Mouse (Mus musculus) erythroblast, embryonic 14.5 days (primary cell): ENCODE measurements around the gene Slc22a7. TPM values are rescaled to one million over a fixed set of nuclear protein-coding genes. Genes with fewer than 3 reads are reported as not detected.

Experiments used
- H3K27me3 ChIP-seq: 2 replicates; pipeline ENCODE4 v1.6.1; 2012; ENCODE audit warnings: inconsistent platforms; ENCODE audit not compliant: control insufficient read depth
- H3K36me3 ChIP-seq: 2 replicates; pipeline ENCODE4 v1.6.1; 2012; ENCODE audit warnings: mild to moderate bottlenecking, inconsistent platforms; ENCODE audit not compliant: control insufficient read depth
- H3K4me1 ChIP-seq: 2 replicates; pipeline ENCODE4 v1.6.1; 2012; ENCODE audit warnings: inconsistent platforms; ENCODE audit not compliant: control insufficient read depth
- H3K4me3 ChIP-seq: replicated peaks from 2 replicates; pipeline ENCODE3; 2012; ENCODE audit warnings: moderate library complexity, mild to moderate bottlenecking, inconsistent platforms
- H3K9me3 ChIP-seq: 2 replicates; pipeline ENCODE4 v1.6.1; 2012; ENCODE audit warnings: low read length, inconsistent platforms, mixed read lengths; ENCODE audit not compliant: control insufficient read depth
- GATA1 ChIP-seq: IDR thresholded peaks from 2 replicates; pipeline ENCODE4 v1.6.1; 2012; ENCODE audit warnings: low read length, inconsistent platforms, mixed read lengths
- TAL1 ChIP-seq: IDR thresholded peaks from 3 replicates; pipeline ENCODE4 v1.6.1; 2012; ENCODE audit warnings: low read length, inconsistent platforms, mixed read lengths
- polyA plus RNA-seq: library from polyadenylated mRNA; stranded (reverse); fragments of >175 nt; gene quantifications from 2 replicates; pipeline ENCODE4 v1.2.3, GENCODE M21; 2012

The Slc22a7 gene
- polyA plus RNA-seq, 1 experiment: not detected

DNA sequence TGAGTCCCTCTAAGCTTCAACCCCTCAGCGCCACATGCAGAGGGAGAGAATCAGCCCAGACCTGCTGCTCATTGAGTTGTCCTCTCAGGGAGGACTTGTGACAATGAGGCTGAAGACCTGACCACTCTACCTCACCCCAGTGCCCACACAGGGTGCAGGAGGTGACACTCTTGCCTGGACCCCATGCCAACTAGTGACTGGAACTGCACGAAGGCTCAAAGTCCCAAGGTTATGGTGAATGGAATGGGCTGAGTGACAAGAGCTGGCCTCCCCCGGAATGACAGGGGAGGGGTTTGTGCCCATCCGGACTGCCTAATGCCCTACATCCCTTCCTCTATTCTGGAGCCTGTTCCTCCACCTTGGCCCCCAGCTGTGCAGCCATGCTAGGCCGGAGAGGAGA is 14.4 kb upstream of the Slc22a7 start:
- no peaks in the 10 kb centered on the region; the same call in 1 of the 2 replicates for H3K4me1 ChIP-seq
- no peak for TF ChIP-seq TAL1
- TF ChIP-seq GATA1: no peak
- H3K9me3 ChIP-seq: no peaks in the 10 kb centered on the region
- no peaks in the 10 kb centered on the region for H3K36me3 ChIP-seq
- peaks cover 51% of the 10 kb centered on the region for H3K27me3 ChIP-seq
- H3K4me3 ChIP-seq: no peak overlapping the region

DNA sequence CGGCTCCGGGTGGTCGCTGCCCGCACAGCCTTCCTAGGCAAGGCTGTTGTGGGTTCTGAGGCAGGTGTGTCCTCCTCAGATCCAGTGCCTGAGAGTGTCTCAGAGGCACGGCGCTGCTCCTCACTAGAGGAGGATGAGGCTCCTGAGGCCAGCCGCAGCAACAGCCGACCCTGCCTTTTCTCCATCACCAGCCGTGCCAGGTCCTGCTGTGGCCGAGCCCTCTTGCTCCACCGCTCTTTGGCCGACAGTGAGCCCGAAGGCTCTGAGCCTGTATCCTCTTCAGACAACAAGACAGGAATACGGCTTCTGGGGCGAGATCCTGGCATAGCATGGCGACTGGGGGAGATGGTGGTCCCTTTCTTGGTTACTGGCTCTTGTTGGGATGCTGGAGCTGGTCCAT is 8.0 kb upstream of the Slc22a7 start:
- H3K27me3 ChIP-seq: peaks cover 40% of the 10 kb centered on the region

DNA sequence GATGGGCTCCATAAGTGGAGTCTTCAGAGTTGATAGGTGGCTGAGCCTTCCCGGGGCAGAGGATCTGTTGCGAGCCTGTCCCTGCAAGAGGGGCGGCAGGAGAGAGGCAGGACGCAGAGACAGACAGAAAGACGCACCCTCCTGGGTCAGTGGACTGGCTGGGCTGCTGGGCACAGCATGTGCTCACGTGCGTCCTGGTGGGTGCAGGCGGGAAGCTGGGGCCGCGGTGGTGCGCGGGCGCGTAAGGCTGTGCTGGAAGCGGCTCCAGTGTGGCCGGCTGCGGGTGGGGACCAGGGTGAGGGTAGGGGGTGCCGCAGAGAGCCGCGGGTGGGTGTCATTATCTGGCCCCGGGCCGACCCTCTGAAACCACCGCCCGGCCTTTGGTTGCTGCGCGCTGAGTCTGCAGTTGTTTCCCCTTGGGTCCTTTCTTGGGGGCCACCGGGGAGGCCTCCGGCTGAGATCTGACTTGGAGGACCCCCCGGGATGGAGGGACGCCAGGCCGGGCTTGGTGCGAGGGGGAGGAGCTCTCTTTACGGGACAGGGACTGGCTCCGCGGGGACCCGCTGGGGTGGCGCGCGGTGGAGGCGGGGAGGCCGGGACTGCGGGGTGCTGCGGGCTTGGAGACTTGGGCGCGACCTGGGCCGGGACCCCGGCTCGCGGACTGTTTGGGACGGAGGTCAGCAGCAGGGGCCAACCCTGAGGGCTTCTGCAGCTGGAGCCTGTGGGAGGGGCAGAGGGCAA is 6.8 kb upstream of the Slc22a7 start:
- TF ChIP-seq TAL1 (no peak), GATA1 (no peak)
- Histone ChIP-seq H3K9me3 (no peaks in the 10 kb centered on the region), H3K36me3 (no peaks in the 10 kb centered on the region), H3K27me3 (peaks cover 40% of the 10 kb centered on the region), H3K4me3 (no peak overlapping the region), H3K4me1 (no peaks in the 10 kb centered on the region)

More for the DNA sequence above, 8.0 kb upstream of the Slc22a7 start:
- H3K9me3 ChIP-seq: no peaks in the 10 kb centered on the region
- no peaks in the 10 kb centered on the region for H3K4me1 ChIP-seq
- no peak overlapping the region for H3K4me3 ChIP-seq
- no peaks in the 10 kb centered on the region for H3K36me3 ChIP-seq
- TF ChIP-seq TAL1: no peak
- no peak for TF ChIP-seq GATA1

DNA sequence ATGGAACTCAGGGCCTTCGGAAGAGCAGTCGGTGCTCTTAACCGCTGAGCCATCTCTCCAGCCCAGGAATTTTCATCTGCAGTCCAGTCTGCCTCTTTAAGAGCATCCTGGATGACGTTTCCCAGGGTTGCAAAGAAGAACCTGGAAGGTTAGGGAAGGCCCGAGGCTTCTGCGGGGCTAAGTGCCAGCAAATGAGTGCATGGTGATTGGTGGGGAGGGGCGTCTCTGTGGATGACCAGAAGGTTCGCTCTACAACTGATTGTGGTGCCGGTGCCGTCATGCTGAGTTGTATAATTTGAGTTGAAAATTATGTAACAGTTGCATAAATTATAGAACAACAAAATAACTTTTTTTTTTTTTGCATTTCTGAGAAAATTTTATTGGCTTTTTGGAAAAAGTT is 919 bp upstream of the Slc22a7 start:
- TF ChIP-seq GATA1: no peak
- TF ChIP-seq TAL1: no peak
- no peaks in the 10 kb centered on the region for H3K9me3 ChIP-seq
- no peaks in the 10 kb centered on the region for H3K36me3 ChIP-seq
- H3K4me3 ChIP-seq: no peak overlapping the region
- H3K27me3 ChIP-seq: peaks cover 23% of the 10 kb centered on the region
- H3K4me1 ChIP-seq: no peaks in the 10 kb centered on the region

DNA sequence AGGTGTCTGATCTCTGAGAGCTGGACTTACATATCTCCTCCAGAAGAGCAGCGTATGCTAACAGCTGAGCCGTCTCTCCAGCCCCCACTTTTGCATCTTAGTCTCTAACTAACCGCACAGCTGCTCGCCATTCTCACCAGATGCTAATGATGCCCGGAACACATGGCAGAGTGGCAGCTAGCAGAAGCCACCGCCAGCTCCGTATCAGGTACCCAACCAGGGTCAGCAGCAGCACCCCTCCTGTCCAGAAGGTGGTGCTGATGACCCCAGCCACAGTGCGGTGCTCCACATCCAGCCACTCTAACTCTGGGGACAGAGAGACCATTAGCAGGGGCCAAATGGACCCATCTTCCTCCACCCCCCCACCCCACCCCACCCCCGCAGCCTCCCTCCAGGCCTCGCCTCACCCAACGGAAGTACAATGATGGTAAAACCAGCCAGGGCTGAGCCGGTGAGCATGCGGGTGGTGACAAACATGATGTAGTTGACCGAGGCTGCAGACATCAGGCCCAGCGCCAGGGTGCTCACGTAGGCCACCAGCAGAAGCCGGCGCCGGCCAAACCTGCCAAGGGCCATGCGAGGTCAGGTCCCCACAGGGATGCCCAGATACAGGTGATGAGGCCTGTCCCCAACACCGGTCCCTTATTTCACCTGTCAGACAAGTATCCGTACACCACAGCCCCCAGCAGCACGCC is 1.4 kb downstream of the Slc22a7 start:
- Histone ChIP-seq H3K27me3 (peaks cover 8% of the 10 kb centered on the region; the same call in 1 of the 2 replicates), H3K36me3 (no peaks in the 10 kb centered on the region), H3K9me3 (no peaks in the 10 kb centered on the region), H3K4me1 (no peaks in the 10 kb centered on the region), H3K4me3 (no peak overlapping the region)
- TF ChIP-seq GATA1: no peak
- no peak for TF ChIP-seq TAL1

DNA sequence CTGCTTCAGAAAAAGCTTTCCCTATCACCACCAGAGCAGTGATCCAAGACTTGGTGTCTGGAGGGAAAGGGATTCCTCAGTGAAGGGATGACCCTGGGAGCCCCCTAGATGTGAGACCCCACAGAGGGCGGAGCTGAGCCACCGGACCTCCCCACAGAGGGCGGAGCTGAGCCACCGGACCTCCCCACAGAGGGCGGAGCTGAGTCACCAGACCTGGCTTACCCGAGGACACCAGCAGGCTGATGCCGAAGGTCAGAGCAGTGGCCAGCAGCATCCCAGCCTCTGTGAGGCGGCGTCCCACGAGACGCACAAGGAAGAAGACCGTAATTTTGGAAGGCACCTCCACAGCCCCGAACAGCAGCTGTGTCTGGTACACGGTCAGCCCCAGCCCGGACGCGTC is 4.6 kb downstream of the Slc22a7 start:
- Histone ChIP-seq H3K27me3 (peaks cover 19% of the 10 kb centered on the region), H3K36me3 (no peaks in the 10 kb centered on the region), H3K4me3 (no peak overlapping the region), H3K9me3 (no peaks in the 10 kb centered on the region), H3K4me1 (no peaks in the 10 kb centered on the region)
- TF ChIP-seq GATA1: no peak
- TF ChIP-seq TAL1: no peak

DNA sequence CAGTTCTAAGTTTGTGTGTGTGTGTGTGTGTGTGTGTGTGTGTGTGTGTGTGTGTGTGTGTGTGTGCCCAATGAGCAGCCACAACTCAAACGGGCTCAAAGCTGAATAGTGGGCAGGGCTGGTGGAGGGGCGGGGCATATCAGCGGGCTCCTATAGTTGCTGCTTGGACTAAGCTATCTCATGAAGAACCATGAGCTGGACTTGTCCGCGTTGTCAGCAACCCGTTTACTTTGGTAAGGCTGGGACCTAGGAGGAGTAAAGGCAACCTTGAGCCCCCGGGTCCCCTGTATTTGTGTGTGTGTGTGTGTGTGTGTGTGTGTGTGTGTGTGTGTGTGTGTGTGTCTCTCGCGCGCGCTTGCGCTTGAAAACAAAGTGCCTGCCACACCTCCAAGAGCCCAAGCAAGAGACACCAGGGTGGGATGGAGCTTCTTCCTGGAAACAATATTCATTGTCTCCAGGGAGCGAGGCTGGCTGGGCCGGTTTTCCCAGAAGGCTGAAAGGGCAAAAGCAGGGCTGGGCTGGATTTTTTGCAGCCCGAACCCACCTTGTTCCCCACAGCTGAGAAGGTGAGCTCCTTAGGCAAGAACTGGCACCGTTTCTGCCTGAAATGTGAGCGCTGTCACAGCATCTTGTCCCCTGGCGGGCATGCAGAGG is 9.4 kb downstream of the Slc22a7 start, which contains the start of gene Crip3:
Crip3 (plus strand) TSS at position 166 of the 654 bp plus-strand sequence.
- TF ChIP-seq GATA1 (no peak), TAL1 (no peak)
- no peaks in the 10 kb centered on the region for H3K36me3 ChIP-seq
- H3K9me3 ChIP-seq: no peaks in the 10 kb centered on the region
- H3K4me3 ChIP-seq: no peak within 1 kb of the TSS
- H3K27me3 ChIP-seq: peaks cover 14% of the 10 kb centered on the region
- H3K4me1 ChIP-seq: no peaks in the 10 kb centered on the region

DNA sequence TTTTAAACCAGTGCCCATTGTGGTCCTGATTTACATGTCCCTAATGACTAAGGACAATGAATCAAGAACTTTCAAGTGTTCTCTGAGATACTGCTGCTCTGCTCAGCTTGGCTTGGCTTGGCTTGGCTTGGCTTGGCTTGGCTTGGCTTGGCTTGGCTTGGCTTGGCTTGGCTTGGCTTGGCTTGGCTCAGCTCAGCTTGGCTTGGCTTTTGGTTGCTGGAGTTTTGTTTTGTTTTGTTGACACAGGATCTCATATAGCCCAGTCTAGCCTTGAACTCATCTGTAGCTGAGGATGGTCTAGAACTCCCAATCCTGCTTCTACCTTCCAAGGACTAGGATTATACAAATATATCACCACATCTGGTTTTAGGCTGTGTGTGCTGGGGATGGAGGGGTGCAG is 11.8 kb downstream of the Slc22a7 start:
- no peak for TF ChIP-seq GATA1
- TF ChIP-seq TAL1: no peak
- H3K4me3 ChIP-seq: no peak overlapping the region
- H3K27me3 ChIP-seq: peaks cover 11% of the 10 kb centered on the region
- H3K4me1 ChIP-seq: no peaks in the 10 kb centered on the region
- H3K9me3 ChIP-seq: no peaks in the 10 kb centered on the region
- H3K36me3 ChIP-seq: no peaks in the 10 kb centered on the region

DNA sequence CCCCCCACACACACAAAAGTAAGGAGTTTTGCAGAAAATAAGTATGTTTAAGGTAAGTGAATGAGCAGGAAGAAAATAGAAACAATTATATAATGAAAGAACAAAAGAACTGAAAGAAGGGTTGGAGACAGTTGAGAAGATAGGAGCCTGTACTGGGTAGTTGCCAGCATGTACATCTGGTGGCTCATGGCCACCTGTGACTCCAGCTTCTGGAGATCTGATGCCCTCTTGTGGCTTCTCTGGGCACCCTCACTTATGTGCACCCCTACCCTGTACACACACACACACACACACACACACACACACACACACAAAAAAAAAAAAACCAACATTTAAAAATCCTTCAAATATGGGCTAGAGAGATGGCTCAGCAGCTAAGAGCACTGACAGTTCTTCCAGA is 18.5 kb downstream of the Slc22a7 start:
- Histone ChIP-seq H3K9me3 (no peaks in the 10 kb centered on the region), H3K27me3 (no peaks in the 10 kb centered on the region), H3K4me1 (no peaks in the 10 kb centered on the region), H3K4me3 (no peak overlapping the region), H3K36me3 (no peaks in the 10 kb centered on the region)
- TF ChIP-seq GATA1: no peak
- no peak for TF ChIP-seq TAL1
